Mouse (Mus musculus) brown adipose tissue, adult 24 weeks (tissue): ENCODE results near the gene Tmigd3. TPM values are rescaled to one million over a fixed set of nuclear protein-coding genes. Genes with fewer than 3 reads are reported as not detected.

Source experiments
- H3K27ac ChIP-seq: fragments of 200-500 bp; replicated peaks from 2 replicates; pipeline ENCODE4 v1.5.1; 2012; ENCODE audit warnings: low read depth, mild to moderate bottlenecking, low read length
- H3K4me1 ChIP-seq: fragments of 200-500 bp; 2 replicates; pipeline ENCODE4 v1.6.1; 2012; ENCODE audit warnings: low read length, mixed read lengths; ENCODE audit not compliant: control insufficient read depth, insufficient read depth, insufficient read length
- H3K4me3 ChIP-seq: fragments of 200-500 bp; 2 replicates; pipeline ENCODE4 v1.5.1; 2012; ENCODE audit warnings: low read depth, mild to moderate bottlenecking, low read length, moderate library complexity; ENCODE audit not compliant: insufficient read depth
- polyA plus RNA-seq: library from polyadenylated mRNA; stranded (reverse); fragments of >200 nt; gene quantifications from 2 replicates; pipeline ENCODE4 v1.2.4, GENCODE M21; 2012; ENCODE audit not compliant: missing spikeins, insufficient read depth, insufficient read length

Gene Tmigd3
- polyA plus RNA-seq, 1 experiment = not detected

- Histone ChIP-seq H3K4me1 (peaks cover 20% of the 10 kb centered on the region), H3K27ac (no peak overlapping the region), H3K4me3 (no peak overlapping the region)
These were observed 8.8 kb upstream of the Tmigd3 start for GRCm38 (mm10) chr3:105861747-105862366.

DNA sequence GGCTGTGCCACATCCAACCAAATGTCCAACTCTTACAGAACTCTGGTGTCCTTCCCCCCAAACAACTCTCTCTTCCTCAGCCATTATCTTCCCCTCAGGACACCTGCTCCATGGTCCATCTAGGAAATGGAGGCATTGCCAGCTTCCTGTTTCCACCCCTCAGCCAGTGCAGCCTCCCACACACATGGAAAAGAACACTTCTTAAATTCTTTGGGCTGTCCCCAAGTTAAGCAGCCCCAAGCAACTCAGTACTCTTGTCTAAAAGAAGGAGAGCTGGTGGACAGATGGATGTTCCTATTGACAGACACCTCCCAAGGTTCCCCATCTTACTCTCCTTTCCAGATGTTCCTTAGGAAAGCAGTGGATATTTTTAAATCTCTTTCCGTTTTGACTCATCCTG lies 6.6 kb upstream of the Tmigd3 start:
- peaks cover 25% of the 10 kb centered on the region for H3K4me1 ChIP-seq
- no peak overlapping the region for H3K4me3 ChIP-seq
- H3K27ac ChIP-seq = no peak overlapping the region

- Histone ChIP-seq H3K4me1 (peaks cover 25% of the 10 kb centered on the region), H3K4me3 (no peak overlapping the region), H3K27ac (0 out of 2 replicates have a peak overlapping the region, but pooled peaks have one; percentile 20)
These were observed 5.6 kb upstream of the Tmigd3 start for GRCm38 (mm10) chr3:105865122-105865521.

- Histone ChIP-seq H3K4me3 (no peak overlapping the region), H3K27ac (0 out of 2 replicates have a peak overlapping the region, but pooled peaks have one; percentile 4), H3K4me1 (peaks cover 24% of the 10 kb centered on the region)
These were observed 2.6 kb upstream of the Tmigd3 start for GRCm38 (mm10) chr3:105868135-105868534.

GRCm38 (mm10) chr3:105872034-105872433 lies 1.3 kb downstream of the Tmigd3 start:
- Histone ChIP-seq H3K4me3 (no peak overlapping the region), H3K4me1 (peaks cover 16% of the 10 kb centered on the region), H3K27ac (peak overlapping the region; percentile 38; the same call in 1 of the 2 replicates)

- Histone ChIP-seq H3K4me1 (peaks cover 19% of the 10 kb centered on the region), H3K27ac (peak overlapping the region; percentile 38; the same call in 1 of the 2 replicates), H3K4me3 (no peak overlapping the region)
These were observed 1.9 kb downstream of the Tmigd3 start for GRCm38 (mm10) chr3:105872579-105872978.

- peak overlapping the region; percentile 64 for H3K27ac ChIP-seq
These were observed 3.0 kb downstream of the Tmigd3 start for GRCm38 (mm10) chr3:105873451-105874445.

DNA sequence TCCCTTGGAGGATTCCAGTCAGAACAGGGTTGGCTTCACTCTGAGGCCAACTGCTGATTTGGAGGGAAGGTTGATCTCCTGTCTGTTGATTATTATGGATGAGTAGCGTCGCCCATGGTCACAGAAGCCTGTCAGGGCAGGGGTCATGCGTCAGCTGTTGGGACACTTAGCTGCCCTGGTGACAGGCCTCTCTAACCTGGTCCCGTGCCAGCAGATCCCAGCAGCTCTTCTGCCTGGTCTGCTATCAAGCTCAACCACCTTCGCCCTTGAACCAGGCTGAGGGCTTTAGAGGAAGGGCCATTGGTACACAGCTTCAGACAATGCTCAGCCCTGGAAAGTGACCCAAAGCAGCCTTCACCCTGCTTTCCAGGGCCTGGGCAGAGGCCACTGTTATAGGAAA lies 5.3 kb downstream of the Tmigd3 start:
- Histone ChIP-seq H3K27ac (peak overlapping the region; percentile 15), H3K4me3 (no peak overlapping the region), H3K4me1 (peaks cover 29% of the 10 kb centered on the region)

More at GRCm38 (mm10) chr3:105873451-105874445, 3.0 kb downstream of the Tmigd3 start:
- no peak overlapping the region for H3K4me3 ChIP-seq
- H3K4me1 ChIP-seq = peaks cover 24% of the 10 kb centered on the region

DNA sequence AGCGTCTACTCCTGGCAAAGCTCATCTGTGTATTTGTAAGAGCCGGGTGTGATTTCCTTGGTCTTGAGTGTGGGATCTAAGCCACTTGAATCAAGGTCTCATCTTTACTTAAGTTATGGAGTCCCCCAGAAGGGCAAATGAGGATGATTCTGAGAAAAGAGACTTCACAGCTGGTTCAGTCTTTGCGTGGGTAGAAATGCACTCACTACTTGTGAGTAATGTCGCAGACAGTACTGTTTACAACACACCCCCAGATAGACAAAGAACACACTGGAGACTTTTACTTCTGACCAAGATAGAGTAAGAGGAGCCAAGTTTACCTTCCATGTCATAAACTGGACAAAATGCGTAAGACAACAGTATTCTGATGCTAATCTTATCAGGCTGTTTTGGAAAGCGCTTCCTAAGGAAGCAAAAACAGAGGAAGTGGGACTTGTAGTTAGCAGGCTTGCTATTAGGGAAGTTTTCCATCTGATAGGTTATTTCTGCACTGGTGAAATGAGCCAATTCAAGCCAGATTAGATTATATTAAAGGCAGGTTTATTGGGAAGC lies 6.6 kb downstream of the Tmigd3 start:
- peaks cover 27% of the 10 kb centered on the region for H3K4me1 ChIP-seq
- H3K4me3 ChIP-seq = no peak overlapping the region
- H3K27ac ChIP-seq = peak overlapping the region; percentile 67

- Histone ChIP-seq H3K27ac (peak overlapping the region; percentile 43), H3K4me3 (no peak overlapping the region), H3K4me1 (peaks cover 27% of the 10 kb centered on the region)
These were observed 7.2 kb downstream of the Tmigd3 start for GRCm38 (mm10) chr3:105877919-105878318.

DNA sequence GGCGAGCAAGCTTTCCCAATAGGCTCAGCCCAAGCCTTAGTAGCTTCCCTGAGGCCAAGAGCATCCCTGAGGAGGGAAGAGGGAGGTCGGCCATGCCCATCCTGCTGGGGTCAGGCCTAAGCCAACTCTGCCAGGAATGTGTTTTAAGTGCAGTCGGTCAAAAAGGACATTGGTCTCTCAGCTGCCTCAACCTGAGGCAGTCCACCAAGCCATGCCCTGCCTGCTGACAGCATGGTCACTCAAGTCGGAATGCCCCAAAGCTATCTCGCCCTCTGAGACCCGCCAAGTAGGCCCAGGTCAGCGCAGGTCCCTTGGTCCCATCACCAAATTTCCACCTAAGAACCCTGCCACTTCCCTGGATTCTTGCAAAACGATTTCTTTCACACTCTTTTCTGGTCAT lies 8.0 kb downstream of the Tmigd3 start:
- Histone ChIP-seq H3K27ac (no peak overlapping the region), H3K4me1 (peaks cover 27% of the 10 kb centered on the region), H3K4me3 (no peak overlapping the region)

DNA sequence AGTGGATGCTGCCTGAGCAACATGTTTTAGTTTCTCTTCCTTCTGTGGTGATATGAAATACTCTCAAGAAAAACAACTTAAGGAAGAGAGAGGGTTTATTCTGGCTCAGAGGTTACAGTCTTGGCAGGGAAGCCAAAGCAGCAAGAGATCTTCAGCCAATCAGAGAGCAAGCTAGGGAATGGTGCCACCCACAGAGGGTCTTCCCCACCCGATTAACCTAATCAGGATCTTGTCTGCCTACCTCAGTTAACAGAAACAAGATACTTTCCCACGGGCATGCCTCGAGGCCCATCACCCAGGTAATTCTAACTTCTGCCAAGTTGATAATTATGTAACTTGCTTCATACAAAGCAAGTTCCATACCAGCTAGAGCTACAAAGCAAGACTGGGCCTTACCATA lies 9.7 kb downstream of the Tmigd3 start:
- H3K4me3 ChIP-seq = no peak overlapping the region
- peaks cover 27% of the 10 kb centered on the region for H3K4me1 ChIP-seq
- 0 out of 2 replicates have a peak overlapping the region, but pooled peaks have one; percentile 27 for H3K27ac ChIP-seq

DNA sequence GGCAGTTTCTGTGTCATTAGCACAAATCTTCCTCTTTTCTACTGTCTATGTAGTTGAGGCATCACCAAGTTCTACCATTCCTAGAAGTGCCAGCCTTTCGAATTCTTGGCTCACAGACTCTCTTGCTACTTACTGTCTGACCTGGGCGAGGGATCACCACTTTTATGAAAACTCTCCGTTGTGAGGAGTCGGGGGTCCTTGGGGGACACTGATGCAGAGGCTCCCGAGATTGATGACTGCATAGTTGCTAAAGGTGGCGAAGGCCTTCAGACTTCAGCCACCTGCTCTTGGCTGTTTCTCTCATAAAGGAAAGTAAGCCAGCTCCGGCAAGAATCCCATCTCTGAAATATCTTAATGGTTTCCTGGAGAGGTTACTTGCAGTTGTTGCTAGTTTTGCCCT lies 11.4 kb downstream of the Tmigd3 start:
- no peak overlapping the region for H3K27ac ChIP-seq
- H3K4me3 ChIP-seq = no peak overlapping the region
- peaks cover 17% of the 10 kb centered on the region for H3K4me1 ChIP-seq

GRCm38 (mm10) chr3:105883111-105883510 lies 12.4 kb downstream of the Tmigd3 start:
- H3K4me1 ChIP-seq = peaks cover 11% of the 10 kb centered on the region
- no peak overlapping the region for H3K4me3 ChIP-seq
- H3K27ac ChIP-seq = no peak overlapping the region

- Histone ChIP-seq H3K4me1 (peaks cover 18% of the 10 kb centered on the region), H3K27ac (no peak overlapping the region), H3K4me3 (no peak overlapping the region)
These were observed 18.3 kb downstream of the Tmigd3 start for GRCm38 (mm10) chr3:105888961-105889360.
